Mouse (Mus musculus): ENCODE results near the gene Sult2a8. TPM values are rescaled to one million over a fixed set of nuclear protein-coding genes. Genes with fewer than 3 reads are reported as not detected.
"Not testable (repeated sequence)": the region's sequence is repeated elsewhere in the genome, so short reads cannot be mapped to it uniquely, and the experiment has no call there.

Sult2a8 gene
- total RNA-seq (2022), result not detected

GRCm38 (mm10) chr7:14446534-14446933, at the start of gene Sult2a8:
Gene Sult2a8, minus strand, starts transcription at chr7:14446769.
- no peak for DNase-seq (ENCODE audit: low spot score in 2 of 2)

GRCm38 (mm10) chr7:14494130-14494529, 47.6 kb upstream of the Sult2a8 start, which contains the start of gene Sult2a7:
Gene Sult2a7, minus strand, starts transcription at chr7:14494230.
- DNase-seq (ENCODE audit: low spot score in 2 of 2), result no peak

GRCm38 (mm10) chr7:14492886-14493285, 46.3 kb upstream of the Sult2a8 start:
- DNase-seq (ENCODE audit: low spot score in 2 of 2), result no peak

- no peak for DNase-seq (ENCODE audit: low spot score in 2 of 2)
These were observed 7.0 kb downstream of the Sult2a8 start for GRCm38 (mm10) chr7:14439581-14439980.

GRCm38 (mm10) chr7:14438484-14438883, 8.1 kb downstream of the Sult2a8 start:
- no peak for DNase-seq (ENCODE audit: low spot score in 2 of 2)

- no peak for DNase-seq (ENCODE audit: low spot score in 2 of 2)
These were observed 8.5 kb downstream of the Sult2a8 start for GRCm38 (mm10) chr7:14438029-14438428.

GRCm38 (mm10) chr7:14399363-14399762, 47.2 kb downstream of the Sult2a8 start:
- DNase-seq (ENCODE audit: low spot score in 2 of 2), result not testable (repeated sequence)

GRCm38 (mm10) chr7:14396462-14396861, 50.1 kb downstream of the Sult2a8 start:
- no peak for DNase-seq (ENCODE audit: low spot score in 2 of 2)

Other genes starting within 250 kb of the Sult2a8 start
- gene Sult2a6, start 191.9 kb downstream of the Sult2a8 start, total RNA-seq (2022), result not detected
- not detected for gene Obox8, start 113.2 kb downstream of the Sult2a8 start, total RNA-seq (2022)
- not detected for gene Sult2a7, start 47.5 kb upstream of the Sult2a8 start, total RNA-seq (2022)
- gene Vmn1r90, start 116.7 kb upstream of the Sult2a8 start, total RNA-seq (2022), result under 1 TPM in 3 of 4 experiments, not detected in 1; 0.13 to 0.16 (median 0.15) TPM
- not detected for gene Obox7, start 212.7 kb upstream of the Sult2a8 start, total RNA-seq (2022)